Mouse (Mus musculus) hindbrain, embryonic 14.5 days (tissue): ENCODE results near the gene Ccdc43. TPM values are rescaled to one million over a fixed set of nuclear protein-coding genes. Genes with fewer than 3 reads are reported as not detected.
A peak's percentile ranks its signal among the peaks of the same experiment; 100 is the strongest.

Source experiments
- ATAC-seq: fragments of 200-750 bp; cut with Nextera tagmentation; 2 replicates; pipeline ENCODE4 v1.8.0; 2017; ENCODE audit warnings: moderate number of reproducible peaks, mild to moderate bottlenecking, moderate TSS enrichment, moderate library complexity; ENCODE audit not compliant: low FRiP score
- DNase-seq: peaks from one replicate; pipeline ENCODE4 v3.0.0-alpha.2; 2015; ENCODE audit warnings: low spot score
- H3K27ac ChIP-seq: fragments of 300-500 bp; sonication (generic); 2 replicates; pipeline ENCODE4 v1.5.1; 2014; ENCODE audit warnings: mild to moderate bottlenecking, moderate library complexity
- H3K27me3 ChIP-seq: fragments of 300-500 bp; sonication (generic); 2 replicates; pipeline ENCODE4 v1.6.1; 2014; ENCODE audit warnings: mild to moderate bottlenecking, low read length, mixed read lengths; ENCODE audit not compliant: control insufficient read depth, insufficient read depth
- H3K36me3 ChIP-seq: fragments of 300-500 bp; sonication (generic); replicated peaks from 2 replicates; pipeline ENCODE4 v1.6.1; 2014; ENCODE audit not compliant: control insufficient read depth, insufficient read depth
- H3K4me1 ChIP-seq: fragments of 300-500 bp; sonication (generic); replicated peaks from 2 replicates; pipeline ENCODE4 v1.6.1; 2014; ENCODE audit warnings: antibody characterized with exemption, low read length, mixed read lengths; ENCODE audit not compliant: control insufficient read depth, insufficient read depth
- H3K4me2 ChIP-seq: fragments of 300-500 bp; sonication (generic); replicated peaks from 2 replicates; pipeline ENCODE4 v1.6.1; 2014; ENCODE audit warnings: mild to moderate bottlenecking, moderate library complexity
- H3K4me3 ChIP-seq: fragments of 300-500 bp; sonication (generic); replicated peaks from 2 replicates; pipeline ENCODE4 v1.5.1; 2014; ENCODE audit warnings: mild to moderate bottlenecking, low read length
- H3K9ac ChIP-seq: fragments of 300-500 bp; sonication (generic); 2 replicates; pipeline ENCODE4 v1.6.1; 2014
- H3K9me3 ChIP-seq: fragments of 300-500 bp; sonication (generic); 2 replicates; pipeline ENCODE4 v1.6.1; 2016; ENCODE audit warnings: low read length; ENCODE audit not compliant: control insufficient read depth
- WGBS: fragments of 180-500 bp; shearing (Covaris S2); extraction: QIAGEN DNeasy Blood & Tissue Kit; methylation state at CpG from one replicate; pipeline ENCODE4 v1.1.7; 2014; 5-methylcytosine and 5-hydroxymethylcytosine counted together
- polyA plus RNA-seq: library from polyadenylated mRNA; unstranded; fragments of >200 nt; fragmentation: Nextera tagmentation; extraction: Ambion mirVana; gene quantifications from 2 replicates; pipeline ENCODE4 v1.2.1, GENCODE M21; 2014

The Ccdc43 gene
- polyA plus RNA-seq, 1 experiment from 2014 or later = 31.3 TPM

- ATAC-seq (no peak), DNase-seq (no peak)
- H3K4me3 ChIP-seq = no peak overlapping the region
- H3K9ac ChIP-seq = no peak overlapping the region
- 93% methylated on average over 7 of the region's 7 CpGs for WGBS
- no peaks in the 10 kb centered on the region for H3K27me3 ChIP-seq
- no peak overlapping the region for H3K27ac ChIP-seq
- H3K9me3 ChIP-seq = no peaks in the 10 kb centered on the region
- H3K4me2 ChIP-seq = no peak overlapping the region
- peaks cover 17% of the 10 kb centered on the region for H3K36me3 ChIP-seq
- peaks cover 17% of the 10 kb centered on the region for H3K4me1 ChIP-seq
Observed at GRCm38 (mm10) chr11:102695289-102695688, 2.3 kb downstream of the Ccdc43 start.

- H3K27ac ChIP-seq = no peak overlapping the region
- DNase-seq (peak; percentile 87), ATAC-seq (no peak)
- WGBS = 60% methylated on average over 6 of the region's 6 CpGs
- no peaks in the 10 kb centered on the region for H3K27me3 ChIP-seq
- H3K4me2 ChIP-seq = no peak overlapping the region
- H3K4me1 ChIP-seq = no peaks in the 10 kb centered on the region
- H3K9ac ChIP-seq = no peak overlapping the region
- no peak overlapping the region for H3K4me3 ChIP-seq
- H3K36me3 ChIP-seq = peaks cover 34% of the 10 kb centered on the region
- H3K9me3 ChIP-seq = no peaks in the 10 kb centered on the region
Observed at GRCm38 (mm10) chr11:102690162-102690561, 7.4 kb downstream of the Ccdc43 start.

- no peak overlapping the region for H3K4me3 ChIP-seq
- no peak for ATAC-seq
- no peak overlapping the region for H3K27ac ChIP-seq
- H3K27me3 ChIP-seq = peaks cover 26% of the 10 kb centered on the region
- no peak overlapping the region for H3K4me2 ChIP-seq
- 48% methylated on average over 78 of the region's 84 CpGs for WGBS
- no peaks in the 10 kb centered on the region for H3K36me3 ChIP-seq
- peaks cover 13% of the 10 kb centered on the region; the same call in 1 of the 2 replicates for H3K9me3 ChIP-seq
- no peak for DNase-seq
- no peaks in the 10 kb centered on the region for H3K4me1 ChIP-seq
- no peak overlapping the region for H3K9ac ChIP-seq
Observed at GRCm38 (mm10) chr11:102665637-102666435, 31.7 kb downstream of the Ccdc43 start.

GRCm38 (mm10) chr11:102665151-102665550, 32.4 kb downstream of the Ccdc43 start:
- no peak overlapping the region for H3K9ac ChIP-seq
- H3K4me3 ChIP-seq = no peak overlapping the region
- H3K27me3 ChIP-seq = peaks cover 26% of the 10 kb centered on the region
- H3K36me3 ChIP-seq = no peaks in the 10 kb centered on the region
- H3K4me1 ChIP-seq = no peaks in the 10 kb centered on the region
- ATAC-seq (no peak), DNase-seq (no peak)
- H3K9me3 ChIP-seq = peaks cover 13% of the 10 kb centered on the region; the same call in 1 of the 2 replicates
- WGBS = 57% methylated on average over 33 of the region's 33 CpGs
- H3K4me2 ChIP-seq = no peak overlapping the region
- no peak overlapping the region for H3K27ac ChIP-seq

- Histone ChIP-seq H3K4me1 (no peaks in the 10 kb centered on the region), H3K36me3 (no peaks in the 10 kb centered on the region), H3K27me3 (peaks cover 26% of the 10 kb centered on the region), H3K4me3 (no peak within 1 kb of the TSS), H3K4me2 (no peak within 1 kb of the TSS), H3K9ac (no peak within 1 kb of the TSS), H3K27ac (no peak within 1 kb of the TSS), H3K9me3 (peaks cover 13% of the 10 kb centered on the region; the same call in 1 of the 2 replicates)
- ATAC-seq (no peak), DNase-seq (no peak)
- 84% methylated on average over 3 of the region's 3 CpGs for WGBS
Observed at GRCm38 (mm10) chr11:102663416-102663815, 34.2 kb downstream of the Ccdc43 start, which contains the start of gene Meioc. TSS of gene Meioc (plus strand) at chr11:102663716.

GRCm38 (mm10) chr11:102656931-102657330, 40.7 kb downstream of the Ccdc43 start:
- H3K4me2 ChIP-seq = no peak overlapping the region
- no peak overlapping the region for H3K9ac ChIP-seq
- 72% methylated on average over 6 of the region's 6 CpGs for WGBS
- no peak overlapping the region for H3K27ac ChIP-seq
- H3K4me3 ChIP-seq = no peak overlapping the region
- no peak for DNase-seq
- H3K36me3 ChIP-seq = no peaks in the 10 kb centered on the region
- H3K27me3 ChIP-seq = no peaks in the 10 kb centered on the region
- no peaks in the 10 kb centered on the region for H3K4me1 ChIP-seq
- H3K9me3 ChIP-seq = no peaks in the 10 kb centered on the region
- no peak for ATAC-seq

- Histone ChIP-seq H3K27ac (no peak overlapping the region), H3K9me3 (no peaks in the 10 kb centered on the region), H3K36me3 (no peaks in the 10 kb centered on the region), H3K27me3 (no peaks in the 10 kb centered on the region), H3K9ac (no peak overlapping the region), H3K4me2 (no peak overlapping the region), H3K4me1 (no peaks in the 10 kb centered on the region), H3K4me3 (no peak overlapping the region)
- ATAC-seq (no peak), DNase-seq (peak; percentile 67)
- WGBS = 23% methylated on average over 4 of the region's 4 CpGs
Observed at GRCm38 (mm10) chr11:102656326-102656926, 41.2 kb downstream of the Ccdc43 start.

GRCm38 (mm10) chr11:102655888-102656287, 41.7 kb downstream of the Ccdc43 start:
- Histone ChIP-seq H3K4me2 (no peak overlapping the region), H3K4me3 (no peak overlapping the region), H3K9ac (no peak overlapping the region), H3K36me3 (no peaks in the 10 kb centered on the region), H3K9me3 (no peaks in the 10 kb centered on the region), H3K4me1 (no peaks in the 10 kb centered on the region), H3K27me3 (no peaks in the 10 kb centered on the region), H3K27ac (no peak overlapping the region)
- DNase-seq (no peak), ATAC-seq (no peak)
- WGBS = 80% methylated on average over 8 of the region's 8 CpGs

GRCm38 (mm10) chr11:102652844-102653243, 44.7 kb downstream of the Ccdc43 start:
- H3K27ac ChIP-seq = no peak overlapping the region
- H3K9ac ChIP-seq = no peak overlapping the region
- H3K36me3 ChIP-seq = no peaks in the 10 kb centered on the region
- no peak overlapping the region for H3K4me2 ChIP-seq
- ATAC-seq = no peak
- H3K9me3 ChIP-seq = no peaks in the 10 kb centered on the region
- H3K27me3 ChIP-seq = no peaks in the 10 kb centered on the region
- 71% methylated on average over 3 of the region's 3 CpGs for WGBS
- no peak for DNase-seq
- no peak overlapping the region for H3K4me3 ChIP-seq
- no peaks in the 10 kb centered on the region for H3K4me1 ChIP-seq
